Mouse (Mus musculus): ENCODE data around the gene Mipol1. TPM values are rescaled to one million over a fixed set of nuclear protein-coding genes. Genes with fewer than 3 reads are reported as not detected.
A peak's percentile ranks its signal among the peaks of the same experiment; 100 is the strongest.

Mipol1 gene
- total and polyA plus RNA-seq, 2 experiments: 0.77 to 6.7 TPM

DNA sequence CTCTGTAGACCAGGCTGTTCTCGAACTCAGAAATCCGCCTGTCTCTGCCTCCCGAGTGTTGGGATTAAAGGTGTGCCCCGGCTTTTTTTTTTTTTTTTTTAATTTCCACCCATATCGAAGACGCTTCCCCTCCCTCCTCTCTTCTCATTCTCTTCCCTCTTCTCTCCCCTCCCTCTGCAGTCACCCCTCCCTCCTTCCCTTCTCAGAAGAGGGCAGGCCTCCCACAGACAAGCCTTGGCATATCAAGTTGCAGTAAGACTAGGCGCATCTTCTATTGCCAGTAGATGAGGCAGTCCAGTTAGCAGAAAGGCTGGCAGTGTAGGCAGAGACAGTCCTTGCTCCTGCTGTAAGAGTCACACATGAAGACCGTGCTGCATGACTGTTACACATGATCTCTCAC, 2.5 kb upstream of the Mipol1 start:
- H3K27ac ChIP-seq (replicated peaks; ENCODE audit: insufficient read depth, low read depth, low read length): no peak overlapping the region
- no peaks in the 10 kb centered on the region for H3K27me3 ChIP-seq (ENCODE audit: control insufficient read depth, insufficient read depth, low read length)
- WGBS: 93% methylated on average over 3 of the region's 8 CpGs
- no peak for DNase-seq (ENCODE audit: extremely low read depth, low read depth, low spot score)
- H3K9ac ChIP-seq (ENCODE audit: low read depth, low read length): no peak overlapping the region
- TF ChIP-seq CTCF (IDR thresholded peaks at IDR 0.05; ENCODE audit: low read depth, low read length) (no peak), POLR2A (IDR thresholded peaks at IDR 0.05; ENCODE audit: extremely low read depth, insufficient read depth, low read length) (no peak)
- no peaks in the 10 kb centered on the region for H3K36me3 ChIP-seq (ENCODE audit: control insufficient read depth, insufficient read depth, low read length)
- peaks cover 4% of the 10 kb centered on the region; the same call in 1 of the 2 replicates for H3K4me1 ChIP-seq (ENCODE audit: control insufficient read depth, insufficient read depth, low read length)
- H3K79me2 ChIP-seq (ENCODE audit: control insufficient read depth, insufficient read depth, low read length): no peaks in the 10 kb centered on the region; the same call in 1 of the 2 replicates
- no peak overlapping the region for H3K4me3 ChIP-seq (ENCODE audit: insufficient read depth, low read depth, low read length)

DNA sequence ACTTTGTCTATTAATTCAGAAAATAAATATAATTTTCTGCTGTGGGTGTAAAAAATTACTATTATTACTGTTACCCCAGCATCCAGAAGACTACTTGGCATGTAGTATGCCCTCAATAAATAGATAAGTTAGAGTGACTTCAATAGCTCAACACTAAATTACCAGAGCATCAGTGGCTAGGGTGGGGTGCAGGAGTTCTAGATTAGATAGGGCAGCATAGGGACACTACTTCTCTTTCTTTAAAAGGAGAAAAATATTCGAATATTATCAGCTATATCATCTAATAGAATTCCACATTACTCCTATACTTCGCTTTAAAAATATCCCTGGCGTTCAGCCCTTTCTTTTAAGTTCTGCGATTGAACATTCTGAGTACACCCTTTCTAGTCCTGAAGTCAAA, 524 bp upstream of the Mipol1 start:
- Histone ChIP-seq H3K9ac (ENCODE audit: low read depth, low read length) (peak overlapping the region; percentile 67; the same call in 1 of the 2 replicates), H3K27me3 (ENCODE audit: control insufficient read depth, insufficient read depth, low read length) (no peaks in the 10 kb centered on the region), H3K36me3 (ENCODE audit: control insufficient read depth, insufficient read depth, low read length) (no peaks in the 10 kb centered on the region), H3K4me3 (ENCODE audit: insufficient read depth, low read depth, low read length) (peak overlapping the region; percentile 60; the same call in 1 of the 2 replicates), H3K4me1 (ENCODE audit: control insufficient read depth, insufficient read depth, low read length) (peaks cover 4% of the 10 kb centered on the region; the same call in 1 of the 2 replicates), H3K79me2 (ENCODE audit: control insufficient read depth, insufficient read depth, low read length) (no peaks in the 10 kb centered on the region; the same call in 1 of the 2 replicates), H3K27ac (replicated peaks; ENCODE audit: insufficient read depth, low read depth, low read length) (peak overlapping the region; percentile 83)
- WGBS: 5% methylated on average over 4 of the region's 4 CpGs
- no peak for TF ChIP-seq POLR2A (IDR thresholded peaks at IDR 0.05; ENCODE audit: extremely low read depth, insufficient read depth, low read length)
- TF ChIP-seq CTCF (IDR thresholded peaks at IDR 0.05; ENCODE audit: low read depth, low read length): no peak
- no peak for DNase-seq (ENCODE audit: extremely low read depth, low read depth, low spot score)

DNA sequence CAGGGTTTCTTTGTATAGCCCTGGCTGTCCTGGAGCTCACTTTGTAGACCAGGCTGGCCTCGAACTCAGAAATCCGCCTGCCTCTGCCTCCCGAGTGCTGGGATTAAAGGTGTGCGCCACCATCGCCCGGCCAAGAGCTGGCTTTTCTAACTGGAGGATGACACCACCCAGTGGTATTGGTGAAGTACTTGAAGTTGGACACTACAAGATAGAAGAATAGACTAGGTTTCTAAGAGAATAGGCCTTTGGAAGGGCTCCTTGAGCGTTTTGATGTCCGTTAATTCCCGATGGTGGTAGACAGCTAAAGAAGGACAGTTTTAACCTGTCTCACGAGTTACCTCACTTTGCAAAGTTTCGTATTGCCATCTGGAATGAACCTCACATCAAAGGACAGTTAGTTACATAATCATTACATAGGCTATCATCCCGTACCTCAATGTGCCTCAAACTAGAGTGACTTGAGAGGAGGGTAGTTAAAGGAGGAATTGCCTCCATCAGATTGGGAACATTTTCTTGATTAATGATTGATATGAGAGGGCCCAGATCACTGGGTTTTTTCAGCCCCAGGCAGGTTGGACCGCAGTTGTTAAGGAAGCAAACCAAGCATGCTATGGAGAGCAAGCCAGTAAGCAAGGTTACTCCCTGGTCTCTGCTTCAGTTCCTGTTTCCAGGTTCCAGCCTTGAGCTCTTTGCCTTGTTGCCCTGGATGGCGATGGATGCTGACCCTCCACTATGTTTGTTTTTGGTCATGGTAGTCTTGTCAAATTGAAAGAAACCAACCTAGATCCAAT, 1.1 kb downstream of the Mipol1 start:
- Histone ChIP-seq H3K9ac (ENCODE audit: low read depth, low read length) (no peak overlapping the region; the same call in 1 of the 2 replicates), H3K4me3 (ENCODE audit: insufficient read depth, low read depth, low read length) (peak overlapping the region; percentile 83), H3K4me1 (ENCODE audit: control insufficient read depth, insufficient read depth, low read length) (peaks cover 8% of the 10 kb centered on the region; the same call in 1 of the 2 replicates), H3K27me3 (ENCODE audit: control insufficient read depth, insufficient read depth, low read length) (no peaks in the 10 kb centered on the region), H3K36me3 (ENCODE audit: control insufficient read depth, insufficient read depth, low read length) (no peaks in the 10 kb centered on the region), H3K79me2 (ENCODE audit: control insufficient read depth, insufficient read depth, low read length) (no peaks in the 10 kb centered on the region; the same call in 1 of the 2 replicates), H3K27ac (replicated peaks; ENCODE audit: insufficient read depth, low read depth, low read length) (peak overlapping the region; percentile 86; the same call in 1 of the 2 replicates)
- WGBS: 16% methylated on average over 14 of the region's 14 CpGs
- peak; percentile 71 for DNase-seq (ENCODE audit: extremely low read depth, low read depth, low spot score)
- TF ChIP-seq CTCF (IDR thresholded peaks at IDR 0.05; ENCODE audit: low read depth, low read length) (0 out of 2 replicates have a peak, but pooled peaks have one; percentile 32), POLR2A (IDR thresholded peaks at IDR 0.05; ENCODE audit: extremely low read depth, insufficient read depth, low read length) (no peak)

DNA sequence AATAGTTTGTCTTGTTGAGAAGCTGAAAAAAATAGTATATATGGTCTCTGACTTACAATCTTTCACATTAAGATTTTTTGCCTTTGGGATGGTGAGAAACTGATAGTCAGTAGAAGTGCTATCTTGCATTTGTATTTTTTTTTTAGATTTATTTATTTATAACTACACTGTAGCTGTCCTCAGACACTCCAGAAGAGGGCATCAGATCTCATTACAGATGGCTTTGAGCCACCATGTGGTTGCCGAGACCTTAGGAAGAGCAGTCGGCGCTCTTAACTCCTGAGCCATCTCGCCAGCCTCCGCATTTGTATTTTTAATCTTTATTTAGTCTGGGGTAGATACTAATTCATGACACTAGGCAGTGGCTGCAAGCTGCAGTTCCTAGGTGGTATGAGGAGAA, 3.2 kb downstream of the Mipol1 start:
- 70% methylated on average over 5 of the region's 5 CpGs for WGBS
- Histone ChIP-seq H3K4me3 (ENCODE audit: insufficient read depth, low read depth, low read length) (no peak overlapping the region), H3K4me1 (ENCODE audit: control insufficient read depth, insufficient read depth, low read length) (peaks cover 8% of the 10 kb centered on the region; the same call in 1 of the 2 replicates), H3K27ac (replicated peaks; ENCODE audit: insufficient read depth, low read depth, low read length) (no peak overlapping the region), H3K79me2 (ENCODE audit: control insufficient read depth, insufficient read depth, low read length) (peaks cover 3% of the 10 kb centered on the region; the same call in 1 of the 2 replicates), H3K36me3 (ENCODE audit: control insufficient read depth, insufficient read depth, low read length) (peaks cover 3% of the 10 kb centered on the region), H3K27me3 (ENCODE audit: control insufficient read depth, insufficient read depth, low read length) (no peaks in the 10 kb centered on the region), H3K9ac (ENCODE audit: low read depth, low read length) (no peak overlapping the region)
- no peak for DNase-seq (ENCODE audit: extremely low read depth, low read depth, low spot score)
- TF ChIP-seq POLR2A (IDR thresholded peaks at IDR 0.05; ENCODE audit: extremely low read depth, insufficient read depth, low read length): no peak
- TF ChIP-seq CTCF (IDR thresholded peaks at IDR 0.05; ENCODE audit: low read depth, low read length): no peak

DNA sequence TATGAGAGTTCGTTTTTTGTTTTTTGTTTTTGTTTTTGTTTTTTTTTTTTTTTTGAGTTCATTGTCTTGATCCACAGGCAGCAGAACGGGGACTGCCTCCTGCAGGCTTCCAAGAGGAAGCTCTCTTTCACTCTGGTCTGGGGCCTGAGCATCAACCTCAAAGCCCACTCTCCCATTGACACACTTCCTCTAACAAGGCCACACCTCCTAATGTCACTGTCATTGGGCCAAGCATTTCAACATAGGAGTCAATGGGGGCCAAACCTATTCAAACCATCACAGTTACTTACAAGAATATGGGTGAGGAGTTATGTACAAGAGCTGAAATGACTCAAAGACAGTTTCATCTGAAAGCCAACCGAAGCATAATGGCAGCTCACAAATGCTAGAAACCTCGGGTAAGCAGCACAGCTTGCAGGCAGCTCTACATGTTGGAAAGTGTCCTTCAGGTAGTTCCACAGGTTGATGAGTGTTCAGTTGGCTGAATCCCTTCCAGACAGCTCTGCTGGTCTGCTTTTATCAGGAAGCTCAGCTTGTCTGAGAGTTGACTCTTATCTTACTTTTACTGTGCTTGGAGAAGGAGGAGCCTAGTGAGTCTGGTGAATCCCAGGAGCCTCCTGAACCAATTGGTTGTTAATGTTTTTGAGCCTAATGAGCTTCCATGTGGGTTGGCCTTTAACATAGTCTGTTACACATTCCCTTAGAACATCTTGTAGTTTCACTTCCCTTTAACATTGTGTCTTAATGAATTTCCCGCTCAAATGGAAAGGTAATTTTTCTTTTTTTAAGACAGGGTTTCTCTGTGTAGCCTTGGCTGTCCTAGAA, 13.7 kb downstream of the Mipol1 start:
- TF ChIP-seq CTCF (IDR thresholded peaks at IDR 0.05; ENCODE audit: low read depth, low read length): no peak
- no peak for TF ChIP-seq POLR2A (IDR thresholded peaks at IDR 0.05; ENCODE audit: extremely low read depth, insufficient read depth, low read length)

More for the DNA sequence above, 13.7 kb downstream of the Mipol1 start:
- H3K9ac ChIP-seq (ENCODE audit: low read depth, low read length): no peak overlapping the region
- 94% methylated on average over 5 of the region's 5 CpGs for WGBS
- peaks cover 9% of the 10 kb centered on the region for H3K36me3 ChIP-seq (ENCODE audit: control insufficient read depth, insufficient read depth, low read length)
- DNase-seq (ENCODE audit: extremely low read depth, low read depth, low spot score): peak; percentile 26
- H3K79me2 ChIP-seq (ENCODE audit: control insufficient read depth, insufficient read depth, low read length): peaks cover 4% of the 10 kb centered on the region; the same call in 1 of the 2 replicates
- H3K27ac ChIP-seq (replicated peaks; ENCODE audit: insufficient read depth, low read depth, low read length): no peak overlapping the region
- no peaks in the 10 kb centered on the region for H3K27me3 ChIP-seq (ENCODE audit: control insufficient read depth, insufficient read depth, low read length)
- no peak overlapping the region for H3K4me3 ChIP-seq (ENCODE audit: insufficient read depth, low read depth, low read length)
- no peaks in the 10 kb centered on the region for H3K4me1 ChIP-seq (ENCODE audit: control insufficient read depth, insufficient read depth, low read length)
